Mouse (Mus musculus) CH12.LX (cell line): ENCODE results near the gene Ranbp10. TPM values are rescaled to one million over a fixed set of nuclear protein-coding genes. Genes with fewer than 3 reads are reported as not detected.
A peak's percentile ranks its signal among the peaks of the same experiment; 100 is the strongest.

Experiments used
- DNase-seq: peaks from one replicate; pipeline ENCODE4 v3.0.0-alpha.2; 2013; ENCODE audit errors: extremely low read depth
- H3K27ac ChIP-seq: 2 replicates; pipeline ENCODE4 v1.5.1; 2012; ENCODE audit warnings: low read depth, mild to moderate bottlenecking, control low read depth, moderate library complexity; ENCODE audit not compliant: insufficient read depth
- H3K27me3 ChIP-seq: replicated peaks from 2 replicates; pipeline ENCODE3; 2012; ENCODE audit warnings: inconsistent platforms
- H3K36me3 ChIP-seq, 2 experiments: replicated peaks in 1 of 2; 2 replicates each; pipeline versions ENCODE3 to v1.6.1; 2012; ENCODE audit warnings: inconsistent platforms in 1 of 2, low read length in 1 of 2, mild to moderate bottlenecking in 1 of 2, mixed read lengths in 1 of 2, moderate library complexity in 1 of 2; ENCODE audit not compliant: control insufficient read depth in 1 of 2, insufficient read depth in 1 of 2
- H3K4me1 ChIP-seq, 2 experiments: 2 replicates each; pipeline ENCODE4 v1.6.1; 2012; ENCODE audit warnings: inconsistent platforms in 1 of 2, moderate library complexity in 1 of 2; ENCODE audit not compliant: insufficient read depth in 2 of 2, control insufficient read depth in 1 of 2
- H3K4me2 ChIP-seq: 2 replicates; pipeline ENCODE4 v1.6.1; 2012; ENCODE audit warnings: low read depth, mild to moderate bottlenecking, control low read depth; ENCODE audit not compliant: poor library complexity, insufficient read depth, severe bottlenecking
- H3K4me3 ChIP-seq, 3 experiments: fragments of 150-350 bp in 1 of 3; sonication (generic) in 1 of 3; replicated peaks in 1 of 3; 2 replicates each; pipeline versions ENCODE3 to v1.5.1; 2011 to 2012; ENCODE audit warnings: low read depth in 2 of 3, low read length in 2 of 3, mild to moderate bottlenecking in 2 of 3, moderate library complexity in 2 of 3, control low read depth in 1 of 3, improper control_type of control experiment in 1 of 3, inconsistent platforms in 1 of 3, mixed read lengths in 1 of 3; ENCODE audit not compliant: poor library complexity in 1 of 3
- H3K79me2 ChIP-seq: replicated peaks from 2 replicates; pipeline ENCODE4 v1.6.1; 2012; ENCODE audit warnings: mild to moderate bottlenecking, moderate library complexity; ENCODE audit not compliant: control insufficient read depth, poor library complexity, insufficient read depth, severe bottlenecking; ENCODE audit errors: extremely low read depth
- H3K9ac ChIP-seq: 2 replicates; pipeline ENCODE4 v1.6.1; 2012; ENCODE audit warnings: low read depth, mild to moderate bottlenecking, control low read depth, moderate library complexity; ENCODE audit not compliant: insufficient read depth
- H3K9me3 ChIP-seq: replicated peaks from 2 replicates; pipeline ENCODE3; 2012; ENCODE audit warnings: low read length, inconsistent platforms, mixed read lengths
- CHD1 ChIP-seq: IDR thresholded peaks from 2 replicates; pipeline ENCODE4 v1.6.1; 2012; ENCODE audit warnings: low read depth, low read length, improper control_type of control experiment, inconsistent platforms
- EP300 ChIP-seq: IDR thresholded peaks from 2 replicates; pipeline ENCODE4 v1.6.1; 2011; ENCODE audit warnings: low read length, improper control_type of control experiment
- ETS1 ChIP-seq: conservative IDR thresholded peaks from 2 replicates; pipeline ENCODE4 v1.6.1; 2012; ENCODE audit warnings: low read depth, mild to moderate bottlenecking, inconsistent platforms, low read length, improper control_type of control experiment, moderate library complexity
- GABPA ChIP-seq: IDR thresholded peaks from 2 replicates; pipeline ENCODE4 v1.6.1; 2012; ENCODE audit warnings: low read depth, low read length, improper control_type of control experiment, inconsistent platforms; ENCODE audit not compliant: insufficient replicate concordance
- IRF4 ChIP-seq: IDR thresholded peaks from 2 replicates; pipeline ENCODE4 v1.6.1; 2014; ENCODE audit warnings: low read depth, mild to moderate bottlenecking, inconsistent platforms, low read length, improper control_type of control experiment
- KAT2A ChIP-seq: IDR thresholded peaks from 2 replicates; pipeline ENCODE4 v1.6.1; 2012; ENCODE audit warnings: low read length, improper control_type of control experiment, inconsistent platforms; ENCODE audit not compliant: insufficient replicate concordance
- MAFK ChIP-seq: IDR thresholded peaks from 2 replicates; pipeline ENCODE4 v1.6.1; 2011; ENCODE audit warnings: low read length, improper control_type of control experiment; ENCODE audit not compliant: insufficient replicate concordance
- MEF2A ChIP-seq: IDR thresholded peaks from 2 replicates; pipeline ENCODE4 v1.6.1; 2014; ENCODE audit warnings: low read depth, mild to moderate bottlenecking, inconsistent platforms, low read length, improper control_type of control experiment, borderline replicate concordance
- NRF1 ChIP-seq: IDR thresholded peaks from 2 replicates; pipeline ENCODE4 v1.6.1; 2014; ENCODE audit warnings: low read depth, mild to moderate bottlenecking, inconsistent platforms, low read length, improper control_type of control experiment, moderate library complexity
- PAX5 ChIP-seq: IDR thresholded peaks from 2 replicates; pipeline ENCODE4 v1.6.1; 2012; ENCODE audit warnings: low read length, inconsistent platforms, mixed read lengths
- POLR2A ChIP-seq: IDR thresholded peaks from 2 replicates; pipeline ENCODE4 v1.6.1; 2011; ENCODE audit warnings: low read depth, mild to moderate bottlenecking, improper control_type of control experiment, low read length
- RAD21 ChIP-seq: IDR thresholded peaks from 2 replicates; pipeline ENCODE4 v1.6.1; 2011; ENCODE audit warnings: low read depth, mild to moderate bottlenecking, low read length, improper control_type of control experiment, moderate library complexity
- SMC3 ChIP-seq: IDR thresholded peaks from 2 replicates; pipeline ENCODE4 v1.6.1; 2011; ENCODE audit warnings: low read depth, low read length, improper control_type of control experiment
- TCF12 ChIP-seq: IDR thresholded peaks from 2 replicates; pipeline ENCODE4 v1.6.1; 2014; ENCODE audit warnings: low read depth, mild to moderate bottlenecking, inconsistent platforms, low read length, improper control_type of control experiment
- ZNF384 ChIP-seq: IDR thresholded peaks from 2 replicates; pipeline ENCODE4 v1.6.1; 2012; ENCODE audit warnings: low read depth, low read length, improper control_type of control experiment, inconsistent platforms
- dilution Hi-C: fragments of 300-500 bp; cut with MboI; formaldehyde crosslinking; loops from 2 replicates; pipeline ENCODE4 v1.14.3; 2020; ENCODE audit warnings: low sequenced_read_pairs; ENCODE audit not compliant: extremely low pct_unique_long_range_greater_than_20kb, extremely low pct_ligation_motif_present
- in situ Hi-C: fragments of 300-500 bp; cut with MboI; formaldehyde crosslinking; loops from 3 replicates; pipeline ENCODE4 v1.14.3; 2019; ENCODE audit warnings: low sequenced_read_pairs, low pct_ligation_motif_present, low pct_unique_long_range_greater_than_20kb, mixed read lengths
- polyA plus RNA-seq: library from polyadenylated mRNA; unstranded; fragments of >175 nt; gene quantifications from 2 replicates; pipeline ENCODE4 v1.2.1, GENCODE M21; 2012; ENCODE audit warnings: low read depth; ENCODE audit not compliant: insufficient read length
- total RNA-seq, 2 experiments: library from RNA; depleted of rRNA; stranded (reverse); fragments of 300-350 nt in 1 of 2; fragments of >200 nt in 1 of 2; gene quantifications; 2 replicates each; pipeline ENCODE4 v1.2.3; 2012 to 2014

Ranbp10 gene
- total and polyA plus RNA-seq, 3 experiments: 7.4 to 15.8 (median 8.7) TPM

DNA sequence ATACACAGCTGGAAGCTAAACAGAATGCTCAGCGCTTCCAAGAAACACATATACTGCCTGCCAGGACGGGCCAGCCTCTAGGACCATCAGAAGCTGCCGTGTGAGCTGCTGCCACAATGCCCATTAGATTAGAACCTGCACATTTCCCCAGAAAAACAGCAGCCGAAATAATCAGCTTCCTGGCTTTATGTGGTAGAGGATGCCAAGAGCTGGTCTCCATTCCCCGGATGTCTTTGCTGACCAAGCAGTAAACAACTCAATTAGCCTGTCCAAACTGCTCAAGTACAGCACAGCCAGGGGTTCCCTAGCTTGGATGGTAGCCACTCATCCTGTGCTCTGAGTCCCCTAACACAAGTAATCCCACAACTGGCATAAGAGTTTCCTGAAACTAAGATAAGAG is 19.4 kb downstream of the Ranbp10 start:
- Histone ChIP-seq H3K4me2 (no peak overlapping the region), H3K4me3 (no peak overlapping the region), H3K36me3 (peaks cover 0 to 47% of the 10 kb centered on the region in 2 experiments), H3K9me3 (no peaks in the 10 kb centered on the region), H3K4me1 (peaks cover 15 to 63% of the 10 kb centered on the region in 2 experiments), H3K27ac (no peak overlapping the region), H3K27me3 (no peaks in the 10 kb centered on the region), H3K9ac (no peak overlapping the region), H3K79me2 (peaks cover 20% of the 10 kb centered on the region)
- DNase-seq: no peak
- no peak for TF ChIP-seq KAT2A
- TF ChIP-seq POLR2A: no peak
- TF ChIP-seq IRF4: no peak
- no peak for TF ChIP-seq CHD1
- no peak for TF ChIP-seq ZNF384
- no peak for TF ChIP-seq SMC3
- TF ChIP-seq PAX5: no peak
- no peak for TF ChIP-seq NRF1
- no peak for TF ChIP-seq EP300
- no peak for TF ChIP-seq ETS1
- TF ChIP-seq TCF12: no peak
- in situ Hi-C loops (no loop called here), dilution Hi-C loops (no loop called here)

DNA sequence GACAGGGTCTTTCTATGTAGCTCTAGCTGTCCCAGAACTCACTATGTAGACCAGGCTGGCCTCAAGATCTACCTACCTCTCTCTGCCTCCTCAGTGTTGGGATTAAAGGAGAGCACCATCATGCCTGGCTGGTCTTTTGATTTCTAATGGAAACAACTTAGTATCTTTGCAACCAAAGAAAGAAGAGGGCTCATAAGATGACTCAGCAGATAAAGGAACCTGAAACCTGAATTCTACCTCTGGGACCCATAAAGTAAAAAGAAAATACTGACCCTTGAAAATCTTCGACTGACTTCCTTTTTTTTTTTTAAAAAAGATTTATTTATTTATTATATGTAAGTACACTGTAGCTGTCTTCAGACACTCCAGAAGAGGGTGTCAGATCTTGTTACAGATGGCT is 21.2 kb downstream of the Ranbp10 start:
- in situ Hi-C loops: no loop called here
- no peak overlapping the region for H3K4me3 ChIP-seq
- TF ChIP-seq MAFK (peak; percentile 73; the same call in 1 of the 2 replicates), POLR2A (no peak), MEF2A (no peak)
- peaks cover 20% of the 10 kb centered on the region for H3K79me2 ChIP-seq
- H3K4me1 ChIP-seq: peaks cover 16 to 57% of the 10 kb centered on the region in 2 experiments
- no peak overlapping the region; the same call in 1 of the 2 replicates for H3K27ac ChIP-seq
- H3K27me3 ChIP-seq: no peaks in the 10 kb centered on the region
- dilution Hi-C loops: no loop called here
- peak; percentile 30 for DNase-seq
- no peak overlapping the region; the same call in 1 of the 2 replicates for H3K4me2 ChIP-seq
- no peak overlapping the region for H3K9ac ChIP-seq
- no peaks in the 10 kb centered on the region for H3K9me3 ChIP-seq
- H3K36me3 ChIP-seq: peaks cover 0 to 42% of the 10 kb centered on the region in 2 experiments

DNA sequence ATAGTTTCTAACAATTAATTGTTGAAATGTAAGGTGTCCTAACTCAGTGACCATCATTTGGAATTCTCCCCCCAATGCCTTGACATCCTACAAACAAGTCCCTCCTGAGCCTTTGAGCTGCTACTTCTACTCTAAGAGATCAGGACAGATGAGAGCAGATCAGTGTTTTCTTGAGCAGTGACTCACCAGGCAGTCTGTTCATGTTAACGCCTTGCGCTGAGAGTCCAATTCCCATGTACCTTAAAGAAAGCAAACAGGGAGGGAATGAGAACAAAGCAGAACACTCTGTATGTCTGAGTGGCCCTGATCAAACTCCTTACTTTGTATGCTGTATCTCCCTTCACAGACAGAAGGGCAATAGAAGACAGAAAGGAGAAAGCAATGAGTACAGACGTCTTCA is 21.8 kb downstream of the Ranbp10 start:
- no peak overlapping the region for H3K9ac ChIP-seq
- no peaks in the 10 kb centered on the region for H3K27me3 ChIP-seq
- in situ Hi-C loops: no loop called here
- no peak for DNase-seq
- dilution Hi-C loops: no loop called here
- no peak overlapping the region for H3K4me2 ChIP-seq
- H3K4me1 ChIP-seq: peaks cover 15 to 51% of the 10 kb centered on the region in 2 experiments
- H3K79me2 ChIP-seq: peaks cover 20% of the 10 kb centered on the region
- peaks cover 0 to 43% of the 10 kb centered on the region in 2 experiments for H3K36me3 ChIP-seq
- H3K27ac ChIP-seq: peak overlapping the region; percentile 39; the same call in 1 of the 2 replicates
- TF ChIP-seq MAFK: no peak
- no peak for TF ChIP-seq RAD21
- TF ChIP-seq GABPA: no peak
- TF ChIP-seq, all 38 proteins: peak for 0
- no peaks in the 10 kb centered on the region for H3K9me3 ChIP-seq
- no peak overlapping the region for H3K4me3 ChIP-seq
